Mouse (Mus musculus): ENCODE measurements around the gene Pax7.

The Pax7 gene

DNA sequence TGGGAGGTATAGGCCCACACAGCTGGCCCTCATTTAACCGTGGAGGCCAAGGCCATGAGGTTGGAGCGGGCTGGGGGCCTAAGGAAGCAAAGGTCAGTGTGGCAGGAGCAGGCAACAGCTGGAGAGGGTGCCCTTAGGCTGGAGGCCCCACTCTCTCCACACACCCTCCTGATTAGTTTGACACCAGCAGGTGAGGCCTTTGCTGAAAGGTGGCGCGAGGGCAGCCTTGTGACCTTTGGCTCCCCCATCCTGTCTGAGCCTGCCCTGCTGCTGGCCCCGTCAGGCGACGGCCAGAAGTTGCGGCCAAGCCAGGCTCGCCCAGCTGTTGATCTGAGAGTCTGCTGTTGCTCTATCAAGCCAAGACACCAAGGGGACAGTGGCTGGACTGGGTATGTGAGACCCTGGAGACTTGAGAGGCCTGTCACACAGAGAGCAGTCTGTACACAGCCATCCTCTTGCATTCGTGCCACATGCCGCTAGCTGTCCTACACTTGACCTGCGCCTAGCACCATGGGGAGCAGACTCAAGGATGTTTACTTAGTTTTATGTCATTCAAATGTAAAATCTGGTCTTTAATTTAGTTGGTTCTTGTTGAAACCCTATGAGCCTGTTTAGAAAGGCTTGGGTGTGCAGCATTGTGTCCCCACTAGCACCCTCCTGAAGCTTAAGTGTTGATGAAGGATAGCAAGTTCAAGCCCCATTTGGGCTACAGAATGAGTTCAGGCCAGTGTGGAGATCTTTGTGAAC is 86.0 kb downstream of the Pax7 start:
- DNase-seq: peak; percentile 4

- no peak for DNase-seq
Measured at GRCm38 (mm10) chr4:139746177-139746576, 87.2 kb downstream of the Pax7 start.

DNA sequence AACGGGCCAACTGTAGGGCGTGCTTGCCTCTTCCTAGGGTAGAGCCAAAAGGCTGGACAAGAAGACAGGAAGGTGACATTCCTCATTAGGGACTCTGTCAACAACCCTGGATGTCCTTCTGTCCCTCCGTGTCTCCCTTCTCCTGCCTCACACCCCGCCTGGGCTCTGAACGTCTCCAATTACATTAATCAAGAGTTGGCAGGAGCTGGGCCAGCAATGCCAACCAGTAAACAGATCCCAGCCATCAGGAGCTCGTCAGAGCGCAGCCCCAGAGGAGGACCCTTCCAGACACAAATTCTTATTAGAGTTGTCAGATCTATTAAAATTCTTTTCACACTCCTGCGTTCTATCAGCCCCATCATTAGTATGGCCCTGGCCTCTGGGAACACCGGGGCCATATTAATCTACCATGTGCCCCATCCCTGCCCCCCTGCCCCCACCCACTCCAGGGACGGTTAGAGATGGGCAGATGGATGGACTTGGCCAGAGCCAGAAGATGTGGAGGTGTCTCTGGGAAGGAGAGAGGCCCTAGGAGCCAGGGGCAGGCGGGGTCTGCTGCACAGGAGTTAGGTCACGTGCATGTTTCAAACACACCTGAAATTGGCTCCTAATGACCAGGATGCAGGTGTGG is 88.4 kb downstream of the Pax7 start:
- DNase-seq: no peak

DNA sequence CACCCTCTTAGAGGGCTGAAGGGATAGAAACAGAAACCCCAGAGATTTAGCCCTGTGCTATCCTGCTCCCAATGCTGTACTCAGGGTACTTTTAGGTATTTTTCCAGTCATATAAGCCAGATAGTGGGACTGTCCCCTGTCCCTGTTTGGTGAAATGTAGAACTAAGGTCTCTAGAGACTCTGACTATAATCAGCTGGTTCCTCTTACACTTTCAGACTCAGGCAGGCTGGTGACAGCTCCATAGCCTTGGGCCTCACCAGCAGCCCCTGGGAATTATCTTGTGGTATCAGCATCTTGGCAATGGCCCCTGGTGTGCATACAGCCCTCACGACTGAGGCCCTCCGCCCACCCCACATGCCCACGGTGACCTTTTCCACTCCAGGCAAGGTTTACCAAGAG is 89.7 kb downstream of the Pax7 start:
- no peak for DNase-seq

DNA sequence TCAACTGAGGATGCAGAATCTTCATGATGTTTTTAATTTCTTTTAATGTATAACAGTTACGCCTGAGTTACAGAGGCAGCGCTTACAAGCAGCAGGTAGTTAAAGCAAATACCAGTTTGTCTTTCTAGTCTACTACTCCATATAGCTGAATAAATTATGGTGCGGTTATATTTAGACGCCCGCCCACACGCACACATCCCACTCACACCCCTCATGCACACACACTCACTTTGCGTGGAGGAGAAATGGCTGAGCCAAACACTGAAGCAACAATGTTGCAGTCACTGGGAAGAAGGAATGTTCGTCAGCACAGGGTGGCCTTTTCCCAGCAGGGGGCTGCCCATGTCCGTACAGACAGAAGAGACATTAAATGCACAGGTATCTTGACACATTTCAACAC is 96.3 kb downstream of the Pax7 start:
- DNase-seq: no peak

GRCm38 (mm10) chr4:139727101-139727500 is 106.2 kb downstream of the Pax7 start:
- DNase-seq: no peak

DNA sequence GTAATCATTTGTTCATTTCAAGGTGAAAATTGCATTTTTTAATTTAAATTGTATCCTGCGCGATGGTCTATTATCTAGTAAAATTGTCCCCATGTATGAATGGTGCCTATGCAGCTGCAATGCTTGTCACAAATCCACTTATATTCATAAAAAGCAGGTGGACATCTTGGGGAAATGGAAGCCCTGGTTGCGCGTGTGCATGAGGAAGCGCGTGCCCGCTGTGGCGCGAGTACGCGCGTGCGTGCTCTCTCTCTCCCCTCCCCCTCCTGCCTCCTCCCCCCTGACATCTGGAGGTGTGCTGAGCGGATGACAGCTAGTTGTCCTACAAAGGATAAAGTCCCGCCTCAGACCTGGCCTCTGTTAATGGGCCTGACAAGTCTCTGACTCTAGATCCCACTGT is 107.9 kb downstream of the Pax7 start:
- DNase-seq: no peak

- no peak for DNase-seq
Measured at GRCm38 (mm10) chr4:139724296-139724695, 109.0 kb downstream of the Pax7 start.

- DNase-seq: no peak
Measured at GRCm38 (mm10) chr4:139718978-139719377, 114.3 kb downstream of the Pax7 start.

GRCm38 (mm10) chr4:139716477-139717169 is 116.7 kb downstream of the Pax7 start:
- DNase-seq: no peak

DNA sequence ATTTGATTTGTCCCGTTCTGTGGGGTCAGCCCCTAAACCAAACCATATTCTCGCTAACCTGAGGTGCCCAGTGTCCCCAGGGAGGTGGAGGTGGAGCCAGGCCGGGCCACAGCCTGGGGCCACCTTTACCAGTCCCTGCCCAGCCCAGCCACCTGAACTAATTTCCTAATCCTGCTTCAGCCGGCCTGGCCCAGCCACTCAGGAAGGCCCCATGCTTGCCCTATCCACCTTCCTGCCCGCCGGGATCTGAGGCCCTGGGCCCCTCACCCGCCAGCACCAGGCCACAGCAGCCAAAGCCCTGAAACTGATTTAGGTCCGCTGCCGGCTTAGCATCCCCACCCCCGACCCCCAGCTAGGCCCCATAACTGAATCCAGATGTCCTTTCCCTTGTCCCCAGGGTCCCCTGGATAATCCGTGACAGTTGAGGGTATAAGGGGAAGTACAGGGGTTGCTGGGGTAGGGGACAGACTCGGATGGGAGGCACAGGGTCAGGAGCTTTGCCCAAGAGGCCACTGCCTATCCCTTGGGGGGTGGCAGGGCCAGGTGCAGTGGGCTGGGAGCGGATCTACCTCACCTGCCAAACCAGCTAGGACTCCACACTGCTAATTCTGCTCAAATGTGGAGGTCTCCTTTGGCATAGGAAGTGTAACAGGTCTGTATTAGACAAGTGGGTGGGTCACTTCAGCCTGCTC is 117.9 kb downstream of the Pax7 start:
- no peak for DNase-seq

- no peak for DNase-seq
Measured at GRCm38 (mm10) chr4:139710467-139711334, 122.6 kb downstream of the Pax7 start.

DNA sequence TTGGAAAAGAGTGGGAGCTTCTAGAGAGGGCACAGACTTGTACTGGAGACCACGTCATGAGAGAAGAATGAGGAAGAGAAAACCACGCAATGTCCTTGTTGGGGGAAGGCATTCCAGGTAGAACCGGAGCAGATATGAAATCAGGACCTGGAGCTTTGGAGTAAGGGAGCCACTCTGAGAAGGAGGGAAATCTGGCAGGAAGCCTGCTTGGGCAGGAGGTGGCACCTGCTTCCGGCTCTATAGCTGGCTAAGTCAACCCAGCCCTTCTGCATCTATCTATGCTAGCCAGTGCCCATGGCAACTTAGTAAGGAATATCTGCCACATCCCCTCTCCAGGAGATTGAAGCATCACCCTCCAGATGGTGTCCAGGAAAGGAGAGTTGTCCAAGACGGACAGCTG is 127.3 kb downstream of the Pax7 start:
- DNase-seq: no peak

DNA sequence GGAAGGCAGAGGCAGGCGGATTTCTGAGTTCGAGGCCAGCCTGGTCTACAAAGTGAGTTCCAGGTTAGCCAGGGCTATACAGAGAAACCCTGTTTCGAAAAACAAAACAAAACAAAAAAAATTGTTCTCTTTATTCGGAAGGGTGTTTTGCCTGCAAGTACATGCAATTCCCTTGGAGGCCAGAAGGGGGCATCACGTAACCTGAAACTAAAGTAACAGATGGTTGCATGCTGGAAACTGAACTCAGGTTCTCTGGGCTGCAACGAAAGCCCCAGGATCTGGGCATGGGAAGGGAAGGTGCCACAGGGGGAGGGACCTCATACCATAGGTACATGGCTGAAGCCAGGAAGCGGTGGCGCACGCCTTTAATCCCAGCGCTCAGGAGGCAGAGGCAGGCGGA is 129.9 kb downstream of the Pax7 start:
- DNase-seq: no peak

- DNase-seq: no peak
Measured at GRCm38 (mm10) chr4:139702914-139703313, 130.4 kb downstream of the Pax7 start.

GRCm38 (mm10) chr4:139698602-139699001 is 134.7 kb downstream of the Pax7 start:
- DNase-seq: peak; percentile 1

GRCm38 (mm10) chr4:139697755-139698154 is 135.6 kb downstream of the Pax7 start:
- DNase-seq: no peak

DNA sequence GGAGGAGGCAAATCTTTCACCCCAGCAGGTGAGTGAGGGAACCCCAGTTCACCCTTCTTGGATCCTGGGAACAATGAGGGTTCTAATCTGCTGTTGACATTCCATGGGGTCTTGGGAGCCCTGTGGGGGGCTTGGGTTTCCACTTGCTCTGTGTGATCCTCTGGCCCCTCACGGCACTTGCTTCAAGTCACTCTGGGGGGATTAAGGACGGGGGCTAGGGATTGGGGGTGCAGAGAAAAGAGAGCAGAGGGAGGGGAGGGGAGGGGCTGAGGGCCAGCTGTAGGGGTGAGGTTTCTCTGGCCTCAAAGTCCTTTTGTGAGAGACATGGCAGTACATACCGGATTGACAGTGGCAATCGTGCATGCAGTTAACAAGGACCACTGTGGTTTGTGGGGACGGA is 140.0 kb downstream of the Pax7 start:
- no peak for DNase-seq

GRCm38 (mm10) chr4:139689627-139690269 is 143.6 kb downstream of the Pax7 start:
- DNase-seq: no peak

- DNase-seq: no peak
Measured at GRCm38 (mm10) chr4:139688058-139688457, 145.3 kb downstream of the Pax7 start.
